Mouse (Mus musculus): ENCODE data around the gene Mrpl52. TPM values are rescaled to one million over a fixed set of nuclear protein-coding genes. Genes with fewer than 3 reads are reported as not detected.
A peak's percentile ranks its signal among the peaks of the same experiment; 100 is the strongest.

Gene Mrpl52
- 128 and 168 TPM in 2 replicates for polyA plus RNA-seq (2015; fragmentation: Nextera tagmentation; extraction: Ambion mirVana)

DNA sequence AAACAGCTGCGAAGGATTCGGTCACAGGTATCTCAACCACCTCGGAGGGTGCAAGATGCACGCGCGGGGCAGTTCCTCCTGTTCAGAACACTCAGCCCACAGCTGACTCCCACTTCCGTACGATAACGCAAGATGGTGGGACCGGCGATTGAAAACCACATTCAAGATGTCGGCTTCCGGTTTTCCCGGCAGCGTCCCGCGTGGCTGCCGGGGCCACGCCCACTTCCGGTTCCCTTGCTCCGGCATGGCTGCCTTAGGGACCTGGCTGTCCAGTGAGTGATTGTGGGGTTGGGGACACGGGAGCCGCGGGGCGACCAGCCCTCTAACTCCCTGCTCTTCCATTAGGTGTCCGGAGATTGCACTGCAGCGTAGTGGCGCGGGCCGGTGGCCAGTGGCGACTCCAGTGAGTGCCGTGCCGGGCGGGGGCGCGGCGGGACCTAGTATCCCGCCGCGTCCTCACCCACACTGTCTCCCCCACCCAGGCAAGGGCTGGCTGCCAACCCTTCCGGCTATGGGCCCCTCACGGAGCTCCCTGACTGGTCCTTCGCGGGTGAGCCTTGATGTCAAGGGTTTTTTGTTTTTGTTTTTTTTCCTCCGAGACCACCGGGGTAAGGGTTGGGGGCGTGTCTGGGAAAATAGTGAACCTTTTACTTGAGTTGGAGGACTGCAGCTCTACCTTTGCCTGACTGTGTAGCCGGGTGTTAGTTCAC lies at the start of gene Mrpl52:
Gene Mrpl52 (plus strand): TSS at position 221 of the 710 bp plus-strand sequence.
- H3K9me3 ChIP-seq (replicated peaks): no peaks in the 10 kb centered on the region
- H3K4me3 ChIP-seq (replicated peaks): peak within 1 kb of the TSS; percentile 86
- peak; percentile 76 for ATAC-seq (ENCODE audit: insufficient read depth)
- peak within 1 kb of the TSS; percentile 77 for H3K9ac ChIP-seq
- H3K27ac ChIP-seq (replicated peaks): peak within 1 kb of the TSS; percentile 89
- 0 out of 2 replicates have a peak, but pooled peaks cover 5% of the 10 kb centered on the region for H3K36me3 ChIP-seq (replicated peaks)
- peaks cover 74% of the 10 kb centered on the region for H3K4me1 ChIP-seq (replicated peaks)
- WGBS (ENCODE audit: insufficient replicate concordance): 0% methylated on average over 48 of the region's 48 CpGs
- peaks cover 28% of the 10 kb centered on the region for H3K27me3 ChIP-seq
- H3K4me2 ChIP-seq: peak within 1 kb of the TSS; percentile 86

GRCm38 (mm10) chr14:54377166-54377565 lies 49.5 kb upstream of the Mrpl52 start:
- WGBS (ENCODE audit: insufficient replicate concordance): 65% methylated on average over 6 of the region's 6 CpGs
- no peak overlapping the region for H3K27ac ChIP-seq (replicated peaks)
- ATAC-seq (ENCODE audit: insufficient read depth): no peak

GRCm38 (mm10) chr14:54379571-54379970 lies 47.1 kb upstream of the Mrpl52 start:
- peaks cover 43% of the 10 kb centered on the region for H3K4me1 ChIP-seq (replicated peaks)
- H3K4me2 ChIP-seq: no peak overlapping the region
- no peak for ATAC-seq (ENCODE audit: insufficient read depth)
- no peaks in the 10 kb centered on the region for H3K9me3 ChIP-seq (replicated peaks)
- WGBS (ENCODE audit: insufficient replicate concordance): 50% methylated on average over 13 of the region's 13 CpGs
- no peak overlapping the region for H3K9ac ChIP-seq
- no peaks in the 10 kb centered on the region for H3K27me3 ChIP-seq
- H3K4me3 ChIP-seq (replicated peaks): no peak overlapping the region
- no peak overlapping the region for H3K27ac ChIP-seq (replicated peaks)
- no peaks in the 10 kb centered on the region for H3K36me3 ChIP-seq (replicated peaks)

More at GRCm38 (mm10) chr14:54377166-54377565, 49.5 kb upstream of the Mrpl52 start:
- H3K4me1 ChIP-seq (replicated peaks): peaks cover 23% of the 10 kb centered on the region
- no peak overlapping the region for H3K4me3 ChIP-seq (replicated peaks)
- no peaks in the 10 kb centered on the region for H3K27me3 ChIP-seq
- no peaks in the 10 kb centered on the region for H3K9me3 ChIP-seq (replicated peaks)
- H3K4me2 ChIP-seq: no peak overlapping the region
- H3K36me3 ChIP-seq (replicated peaks): peaks cover 9% of the 10 kb centered on the region
- no peak overlapping the region for H3K9ac ChIP-seq

DNA sequence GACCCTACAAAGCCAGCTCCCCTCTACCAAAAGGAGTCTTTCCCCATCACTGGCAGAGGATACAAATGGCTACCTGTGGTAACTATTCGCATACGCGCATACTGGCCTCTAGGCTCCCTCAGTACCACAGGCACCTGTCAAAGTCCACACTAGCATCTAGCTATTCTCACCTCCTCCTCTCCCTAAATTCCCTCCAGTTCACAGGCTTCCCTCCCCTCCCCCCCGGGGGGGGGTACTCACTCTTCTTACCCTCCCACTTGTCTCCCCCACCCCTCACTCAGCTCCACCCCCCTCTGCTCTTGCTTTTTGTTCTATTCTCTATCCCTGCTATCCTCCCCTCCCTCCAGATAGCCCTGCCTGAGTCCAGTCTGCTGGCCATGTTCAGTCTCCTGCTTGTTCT lies 46.1 kb upstream of the Mrpl52 start:
- Histone ChIP-seq H3K27ac (replicated peaks) (0 out of 2 replicates have a peak overlapping the region, but pooled peaks have one; percentile 38), H3K4me1 (replicated peaks) (peaks cover 43% of the 10 kb centered on the region)

GRCm38 (mm10) chr14:54381816-54382215 lies 44.9 kb upstream of the Mrpl52 start:
- 56% methylated on average over 10 of the region's 10 CpGs for WGBS (ENCODE audit: insufficient replicate concordance)
- ATAC-seq (ENCODE audit: insufficient read depth): no peak
- H3K27ac ChIP-seq (replicated peaks): peak overlapping the region; percentile 68
- peak overlapping the region; percentile 29 for H3K4me2 ChIP-seq
- no peaks in the 10 kb centered on the region; the same call in 1 of the 2 replicates for H3K36me3 ChIP-seq (replicated peaks)
- H3K4me3 ChIP-seq (replicated peaks): no peak overlapping the region
- peaks cover 43% of the 10 kb centered on the region for H3K4me1 ChIP-seq (replicated peaks)
- no peaks in the 10 kb centered on the region for H3K9me3 ChIP-seq (replicated peaks)
- no peak overlapping the region for H3K9ac ChIP-seq
- no peaks in the 10 kb centered on the region for H3K27me3 ChIP-seq

More for the DNA sequence above, 46.1 kb upstream of the Mrpl52 start:
- Histone ChIP-seq H3K9me3 (replicated peaks) (no peaks in the 10 kb centered on the region), H3K9ac (no peak overlapping the region), H3K4me2 (no peak overlapping the region), H3K36me3 (replicated peaks) (no peaks in the 10 kb centered on the region; the same call in 1 of the 2 replicates), H3K27me3 (no peaks in the 10 kb centered on the region), H3K4me3 (replicated peaks) (no peak overlapping the region)
- no peak for ATAC-seq (ENCODE audit: insufficient read depth)
- 70% methylated on average over 4 of the region's 4 CpGs for WGBS (ENCODE audit: insufficient replicate concordance)

- 64% methylated on average over 9 of the region's 9 CpGs for WGBS (ENCODE audit: insufficient replicate concordance)
- 0 out of 2 replicates have a peak overlapping the region, but pooled peaks have one; percentile 42 for H3K27ac ChIP-seq (replicated peaks)
Measured at GRCm38 (mm10) chr14:54382641-54383040, 44.1 kb upstream of the Mrpl52 start.

DNA sequence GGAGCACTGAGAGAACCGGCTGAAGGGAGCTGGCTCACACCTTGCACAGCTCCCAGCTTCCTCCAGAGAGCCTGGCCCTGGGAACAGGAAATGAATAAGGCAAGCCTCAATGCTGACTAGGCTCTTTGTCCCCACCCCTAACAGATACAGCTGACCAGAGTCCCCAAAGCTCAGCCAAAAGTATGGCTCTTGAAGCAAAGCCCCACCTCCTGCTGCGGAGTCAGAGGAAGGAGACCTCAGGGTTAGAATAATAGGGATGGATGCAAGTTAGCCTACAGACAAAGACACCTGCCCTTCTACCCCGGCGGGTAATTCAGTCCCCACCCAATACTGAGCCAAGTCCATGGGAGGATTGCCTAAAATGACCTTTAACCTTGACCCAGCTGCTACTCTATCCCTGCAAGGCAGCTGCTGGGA lies 43.3 kb upstream of the Mrpl52 start:
- ATAC-seq (ENCODE audit: insufficient read depth): peak; percentile 60
- Histone ChIP-seq H3K27ac (replicated peaks) (peak overlapping the region; percentile 38; the same call in 1 of the 2 replicates), H3K4me2 (no peak overlapping the region), H3K4me1 (replicated peaks) (peaks cover 43% of the 10 kb centered on the region), H3K9me3 (replicated peaks) (no peaks in the 10 kb centered on the region), H3K9ac (no peak overlapping the region), H3K27me3 (no peaks in the 10 kb centered on the region), H3K4me3 (replicated peaks) (no peak overlapping the region), H3K36me3 (replicated peaks) (no peaks in the 10 kb centered on the region; the same call in 1 of the 2 replicates)
- WGBS (ENCODE audit: insufficient replicate concordance): 33% methylated on average over 4 of the region's 4 CpGs

More at GRCm38 (mm10) chr14:54382641-54383040, 44.1 kb upstream of the Mrpl52 start:
- no peak overlapping the region for H3K4me2 ChIP-seq
- no peaks in the 10 kb centered on the region for H3K9me3 ChIP-seq (replicated peaks)
- no peaks in the 10 kb centered on the region; the same call in 1 of the 2 replicates for H3K36me3 ChIP-seq (replicated peaks)
- H3K4me1 ChIP-seq (replicated peaks): peaks cover 43% of the 10 kb centered on the region
- H3K9ac ChIP-seq: no peak overlapping the region
- H3K27me3 ChIP-seq: no peaks in the 10 kb centered on the region
- ATAC-seq (ENCODE audit: insufficient read depth): 0 out of 2 replicates have a peak, but pooled peaks have one; percentile 18
- no peak overlapping the region for H3K4me3 ChIP-seq (replicated peaks)

DNA sequence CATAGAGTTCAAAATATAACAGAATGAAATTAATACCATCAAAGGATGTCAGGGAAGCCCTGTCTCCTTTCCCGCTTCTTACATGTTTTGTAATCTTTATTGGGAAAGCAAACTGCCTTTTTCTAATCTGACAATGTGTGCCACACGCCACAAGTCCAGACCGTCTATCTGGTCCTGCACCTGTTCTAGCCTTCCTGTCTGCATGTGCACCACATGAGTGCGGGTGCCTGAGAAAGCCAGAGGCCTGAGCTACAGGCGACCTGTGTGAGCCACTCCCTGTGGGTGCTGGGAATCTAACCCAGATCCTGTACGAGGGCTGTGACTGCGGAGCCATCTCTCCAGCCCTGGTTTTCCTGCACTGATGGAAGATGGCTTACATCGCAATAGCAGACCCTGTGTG lies 42.3 kb upstream of the Mrpl52 start:
- H3K27me3 ChIP-seq: no peaks in the 10 kb centered on the region
- H3K9me3 ChIP-seq (replicated peaks): no peaks in the 10 kb centered on the region
- H3K4me3 ChIP-seq (replicated peaks): no peak overlapping the region
- ATAC-seq (ENCODE audit: insufficient read depth): no peak
- no peaks in the 10 kb centered on the region; the same call in 1 of the 2 replicates for H3K36me3 ChIP-seq (replicated peaks)
- no peak overlapping the region for H3K4me2 ChIP-seq
- no peak overlapping the region for H3K9ac ChIP-seq
- no peak overlapping the region for H3K27ac ChIP-seq (replicated peaks)
- peaks cover 43% of the 10 kb centered on the region for H3K4me1 ChIP-seq (replicated peaks)
- WGBS (ENCODE audit: insufficient replicate concordance): 40% methylated on average over 8 of the region's 8 CpGs

- Histone ChIP-seq H3K4me2 (no peak overlapping the region), H3K27me3 (no peaks in the 10 kb centered on the region), H3K4me3 (replicated peaks) (no peak overlapping the region), H3K4me1 (replicated peaks) (peaks cover 28% of the 10 kb centered on the region), H3K9me3 (replicated peaks) (no peaks in the 10 kb centered on the region), H3K36me3 (replicated peaks) (no peaks in the 10 kb centered on the region; the same call in 1 of the 2 replicates), H3K27ac (replicated peaks) (no peak overlapping the region), H3K9ac (no peak overlapping the region)
- 61% methylated on average over 7 of the region's 7 CpGs for WGBS (ENCODE audit: insufficient replicate concordance)
- ATAC-seq (ENCODE audit: insufficient read depth): no peak
Measured at GRCm38 (mm10) chr14:54385968-54386618, 40.6 kb upstream of the Mrpl52 start.

DNA sequence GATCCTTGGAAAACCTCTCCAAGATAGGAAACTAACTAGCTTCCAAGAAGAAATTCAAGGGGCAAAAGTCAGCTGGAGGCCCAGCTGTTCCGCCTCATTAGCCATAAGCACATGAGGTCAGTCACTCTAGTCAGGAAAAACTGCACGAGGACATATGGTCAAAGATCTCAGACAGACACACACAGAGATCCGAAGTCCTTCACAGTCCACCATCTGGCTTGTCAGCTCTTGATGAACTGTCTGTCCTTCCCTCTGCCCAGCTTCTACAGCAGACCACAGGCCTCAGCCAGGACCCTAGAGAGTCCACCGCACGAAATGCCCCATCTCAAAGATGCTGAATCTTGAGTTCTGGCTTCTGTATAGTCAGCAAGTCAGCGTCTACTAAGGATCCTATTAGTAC lies 39.2 kb upstream of the Mrpl52 start:
- Histone ChIP-seq H3K9me3 (replicated peaks) (no peaks in the 10 kb centered on the region), H3K27ac (replicated peaks) (no peak overlapping the region), H3K4me2 (no peak overlapping the region), H3K36me3 (replicated peaks) (no peaks in the 10 kb centered on the region; the same call in 1 of the 2 replicates), H3K4me1 (replicated peaks) (peaks cover 16% of the 10 kb centered on the region), H3K9ac (no peak overlapping the region), H3K4me3 (replicated peaks) (no peak overlapping the region), H3K27me3 (no peaks in the 10 kb centered on the region)
- 74% methylated on average over 6 of the region's 6 CpGs for WGBS (ENCODE audit: insufficient replicate concordance)
- ATAC-seq (ENCODE audit: insufficient read depth): no peak

- H3K9ac ChIP-seq: no peak overlapping the region
- 55% methylated on average over 6 of the region's 6 CpGs for WGBS (ENCODE audit: insufficient replicate concordance)
- no peak overlapping the region for H3K4me2 ChIP-seq
- no peaks in the 10 kb centered on the region for H3K9me3 ChIP-seq (replicated peaks)
- peaks cover 7% of the 10 kb centered on the region for H3K36me3 ChIP-seq (replicated peaks)
- no peaks in the 10 kb centered on the region for H3K27me3 ChIP-seq
- no peak for ATAC-seq (ENCODE audit: insufficient read depth)
- no peak overlapping the region for H3K4me3 ChIP-seq (replicated peaks)
- no peaks in the 10 kb centered on the region; the same call in 1 of the 2 replicates for H3K4me1 ChIP-seq (replicated peaks)
- no peak overlapping the region for H3K27ac ChIP-seq (replicated peaks)
Measured at GRCm38 (mm10) chr14:54390843-54391242, 35.9 kb upstream of the Mrpl52 start.
